Mouse (Mus musculus) liver, embryonic 11.5 days (tissue): ENCODE data around the gene Otud6a. TPM values are rescaled to one million over a fixed set of nuclear protein-coding genes. Genes with fewer than 3 reads are reported as not detected.
"Not testable (repeated sequence)": the region's sequence is repeated elsewhere in the genome, so short reads cannot be mapped to it uniquely, and the experiment has no call there.

Experiments
- ATAC-seq: fragments of 200-750 bp; cut with Nextera tagmentation; replicated peaks from 2 replicates; pipeline ENCODE4 v1.8.0; 2017; ENCODE audit warnings: moderate number of reproducible peaks, mild to moderate bottlenecking, moderate TSS enrichment, moderate library complexity; ENCODE audit not compliant: low FRiP score
- DNase-seq: peaks from one replicate; pipeline ENCODE4 v3.0.0-alpha.2; 2017; ENCODE audit warnings: low spot score
- H3K27ac ChIP-seq: fragments of 300-500 bp; sonication (generic); 2 replicates; pipeline ENCODE4 v1.5.1; 2014; ENCODE audit warnings: mild to moderate bottlenecking, low read depth, low read length, control low read depth
- H3K27me3 ChIP-seq: fragments of 300-500 bp; sonication (generic); replicated peaks from 2 replicates; pipeline ENCODE4 v1.6.1; 2014; ENCODE audit warnings: low read length, mixed read lengths; ENCODE audit not compliant: control insufficient read depth, insufficient read depth
- H3K36me3 ChIP-seq: fragments of 300-500 bp; sonication (generic); 2 replicates; pipeline ENCODE4 v1.6.1; 2014; ENCODE audit warnings: mild to moderate bottlenecking, low read length, moderate library complexity, mixed read lengths; ENCODE audit not compliant: control insufficient read depth, insufficient read depth
- H3K4me1 ChIP-seq: fragments of 300-500 bp; sonication (generic); replicated peaks from 2 replicates; pipeline ENCODE4 v1.6.1; 2014; ENCODE audit warnings: low read length, mixed read lengths; ENCODE audit not compliant: control insufficient read depth, insufficient read depth
- H3K4me2 ChIP-seq: fragments of 300-500 bp; sonication (generic); 2 replicates; pipeline ENCODE4 v1.6.1; 2014; ENCODE audit warnings: mild to moderate bottlenecking, control low read depth, moderate library complexity
- H3K4me3 ChIP-seq: fragments of 300-500 bp; sonication (generic); 2 replicates; pipeline ENCODE4 v1.5.1; 2014; ENCODE audit warnings: low read depth, low read length, control low read depth
- H3K9ac ChIP-seq: fragments of 300-500 bp; sonication (generic); 2 replicates; pipeline ENCODE4 v1.6.1; 2014; ENCODE audit warnings: low read depth, low read length, control low read depth
- H3K9me3 ChIP-seq: fragments of 300-500 bp; sonication (generic); 2 replicates; pipeline ENCODE4 v1.6.1; 2016; ENCODE audit warnings: low read length, inconsistent platforms, mixed read lengths; ENCODE audit not compliant: control insufficient read depth
- WGBS: fragments of 180-500 bp; shearing (Covaris S2); extraction: QIAGEN DNeasy Blood & Tissue Kit; methylation state at CpG from one replicate; pipeline ENCODE4 v1.1.7; 2014; 5-methylcytosine and 5-hydroxymethylcytosine counted together
- microRNA counts: library from miRNA; unstranded; fragments of <30 nt; microRNA quantifications from one replicate; lab custom pipeline; 2015
- microRNA-seq: library from miRNA; unstranded; fragments of <30 nt; microRNA quantifications from one replicate; pipeline ENCODE4, GENCODE M21; 2017; ENCODE audit warnings: borderline number of aligned reads
- polyA plus RNA-seq: library from polyadenylated mRNA; unstranded; fragments of >200 nt; fragmentation: Nextera tagmentation; extraction: Ambion mirVana; gene quantifications from 2 replicates; pipeline ENCODE4 v1.2.1, GENCODE M21; 2014

The Otud6a gene
- polyA plus RNA-seq, 1 experiment from 2014 or later: not detected

- not testable (repeated sequence) for DNase-seq, H3K27me3 ChIP-seq, H3K27ac ChIP-seq, H3K4me3 ChIP-seq, H3K4me1 ChIP-seq, H3K4me2 ChIP-seq, H3K9ac ChIP-seq, H3K36me3 ChIP-seq, ATAC-seq, H3K9me3 ChIP-seq
- WGBS: 83% methylated on average over 2 of the region's 2 CpGs
Measured at GRCm38 (mm10) chrX:100442617-100443016, 13.8 kb downstream of the Otud6a start, which contains the start of gene Awat2. Gene Awat2 (minus strand): TSS chrX:100442717.

- no peak overlapping the region for H3K9ac ChIP-seq
- no peak for ATAC-seq
- no peak for DNase-seq
- no peaks in the 10 kb centered on the region for H3K4me1 ChIP-seq
- no peak overlapping the region for H3K4me3 ChIP-seq
- H3K27me3 ChIP-seq: no peaks in the 10 kb centered on the region; the same call in 1 of the 2 replicates
- no peak overlapping the region for H3K27ac ChIP-seq
- no peaks in the 10 kb centered on the region for H3K9me3 ChIP-seq
- H3K36me3 ChIP-seq: no peaks in the 10 kb centered on the region
- no peak overlapping the region for H3K4me2 ChIP-seq
- WGBS: 88% methylated on average over 7 of the region's 7 CpGs
Measured at GRCm38 (mm10) chrX:100443532-100443931, 14.7 kb downstream of the Otud6a start.

- no peak overlapping the region for H3K4me2 ChIP-seq
- ATAC-seq (no peak), DNase-seq (no peak)
- 42% methylated on average over 4 of the region's 4 CpGs for WGBS
- H3K27me3 ChIP-seq: 0 out of 2 replicates have a peak, but pooled peaks cover 15% of the 10 kb centered on the region
- no peaks in the 10 kb centered on the region for H3K9me3 ChIP-seq
- H3K9ac ChIP-seq: no peak overlapping the region
- H3K27ac ChIP-seq: no peak overlapping the region
- no peaks in the 10 kb centered on the region for H3K36me3 ChIP-seq
- no peak overlapping the region for H3K4me3 ChIP-seq
- no peaks in the 10 kb centered on the region for H3K4me1 ChIP-seq
Measured at GRCm38 (mm10) chrX:100468047-100468446, 39.2 kb downstream of the Otud6a start.

GRCm38 (mm10) chrX:100470126-100470525 lies 41.3 kb downstream of the Otud6a start:
- no peak for DNase-seq
- Histone ChIP-seq H3K9me3 (no peaks in the 10 kb centered on the region), H3K9ac (no peak overlapping the region), H3K36me3 (no peaks in the 10 kb centered on the region), H3K4me3 (no peak overlapping the region), H3K4me1 (no peaks in the 10 kb centered on the region), H3K27ac (no peak overlapping the region), H3K4me2 (no peak overlapping the region), H3K27me3 (0 out of 2 replicates have a peak, but pooled peaks cover 15% of the 10 kb centered on the region)
- no peak for ATAC-seq
- 81% methylated on average over 3 of the region's 3 CpGs for WGBS

- WGBS: 79% methylated on average over 3 of the region's 3 CpGs
- Histone ChIP-seq H3K4me3 (no peak overlapping the region), H3K9me3 (no peaks in the 10 kb centered on the region), H3K4me2 (no peak overlapping the region), H3K4me1 (no peaks in the 10 kb centered on the region; the same call in 1 of the 2 replicates), H3K27me3 (peaks cover 15% of the 10 kb centered on the region; the same call in 1 of the 2 replicates), H3K9ac (no peak overlapping the region), H3K27ac (no peak overlapping the region), H3K36me3 (no peaks in the 10 kb centered on the region)
- no peak for DNase-seq
- no peak for ATAC-seq
Measured at GRCm38 (mm10) chrX:100471491-100471890, 42.7 kb downstream of the Otud6a start.

- Histone ChIP-seq H3K4me3 (no peak overlapping the region), H3K4me1 (no peaks in the 10 kb centered on the region; the same call in 1 of the 2 replicates), H3K27me3 (no peaks in the 10 kb centered on the region; the same call in 1 of the 2 replicates), H3K9ac (no peak overlapping the region), H3K9me3 (no peaks in the 10 kb centered on the region), H3K27ac (no peak overlapping the region), H3K36me3 (no peaks in the 10 kb centered on the region), H3K4me2 (no peak overlapping the region)
- 63% methylated on average over 4 of the region's 4 CpGs for WGBS
- ATAC-seq (peak; percentile 34; the same call in 1 of the 2 replicates), DNase-seq (no peak)
Measured at GRCm38 (mm10) chrX:100475569-100476223, 46.9 kb downstream of the Otud6a start.

MicroRNA genes within 50 kb of the gene (microRNA counts, 519-probe panel; counts per million panel counts)
- not detected for microRNA mmu-miR-676 (lab: Ali Mortazavi, UCI)

Small RNA genes within 50 kb of the gene (microRNA-seq; reads per million reads assigned to microRNA genes)
- 345 reads per million, percentile 61 among the genes with 10 or more reads in this experiment for gene Mir676

Other genes with a start within 250 kb of the Otud6a start
- gene Awat2, start 13.7 kb downstream of the Otud6a start, polyA plus RNA-seq: 0.44 and 0.77 TPM in 2 replicates
- gene Igbp1, start 65.3 kb downstream of the Otud6a start, polyA plus RNA-seq: 39.9 and 40.5 TPM in 2 replicates
- not detected in 2 replicates for gene Dgat2l6, start 95.8 kb downstream of the Otud6a start, polyA plus RNA-seq
- gene Awat1, start 143.2 kb downstream of the Otud6a start, polyA plus RNA-seq: not detected in 2 replicates
- 0.06 TPM in 1 of 2 replicates, not detected in the other for gene P2ry4, start 165.9 kb downstream of the Otud6a start, polyA plus RNA-seq
- gene Arr3, start 176.5 kb downstream of the Otud6a start, polyA plus RNA-seq: not detected in 2 replicates
- gene Kif4, start 196.7 kb downstream of the Otud6a start, polyA plus RNA-seq: 33.5 and 35.6 TPM in 2 replicates
- gene Pdzd11, start 197.6 kb downstream of the Otud6a start, polyA plus RNA-seq: 88.5 and 97.0 TPM in 2 replicates